Mouse (Mus musculus) CH12.LX (cell line): ENCODE measurements at regions not wholly inside any gene's neighbourhood (a gene's known extent, or its start where the extent isn't known, plus 50 kb on each side); places are given as distances from the start of the nearest gene placed in this dataset.

ENCODE experiments used
- DNase-seq: peaks from one replicate; pipeline ENCODE4 v3.0.0-alpha.2; 2013; ENCODE audit errors: extremely low read depth
- H3K27ac ChIP-seq: 2 replicates; pipeline ENCODE4 v1.5.1; 2012; ENCODE audit warnings: low read depth, mild to moderate bottlenecking, control low read depth, moderate library complexity; ENCODE audit not compliant: insufficient read depth
- H3K27me3 ChIP-seq: replicated peaks from 2 replicates; pipeline ENCODE3; 2012; ENCODE audit warnings: inconsistent platforms
- H3K36me3 ChIP-seq, 2 experiments: replicated peaks in 1 of 2; 2 replicates each; pipeline versions ENCODE3 to v1.6.1; 2012; ENCODE audit warnings: inconsistent platforms in 1 of 2, low read length in 1 of 2, mild to moderate bottlenecking in 1 of 2, mixed read lengths in 1 of 2, moderate library complexity in 1 of 2; ENCODE audit not compliant: control insufficient read depth in 1 of 2, insufficient read depth in 1 of 2
- H3K4me1 ChIP-seq, 2 experiments: 2 replicates each; pipeline ENCODE4 v1.6.1; 2012; ENCODE audit warnings: inconsistent platforms in 1 of 2, moderate library complexity in 1 of 2; ENCODE audit not compliant: insufficient read depth in 2 of 2, control insufficient read depth in 1 of 2
- H3K4me2 ChIP-seq: 2 replicates; pipeline ENCODE4 v1.6.1; 2012; ENCODE audit warnings: low read depth, mild to moderate bottlenecking, control low read depth; ENCODE audit not compliant: poor library complexity, insufficient read depth, severe bottlenecking
- H3K4me3 ChIP-seq, 3 experiments: fragments of 150-350 bp in 1 of 3; sonication (generic) in 1 of 3; replicated peaks in 1 of 3; 2 replicates each; pipeline versions ENCODE3 to v1.5.1; 2011 to 2012; ENCODE audit warnings: low read depth in 2 of 3, low read length in 2 of 3, mild to moderate bottlenecking in 2 of 3, moderate library complexity in 2 of 3, control low read depth in 1 of 3, improper control_type of control experiment in 1 of 3, inconsistent platforms in 1 of 3, mixed read lengths in 1 of 3; ENCODE audit not compliant: poor library complexity in 1 of 3
- H3K79me2 ChIP-seq: replicated peaks from 2 replicates; pipeline ENCODE4 v1.6.1; 2012; ENCODE audit warnings: mild to moderate bottlenecking, moderate library complexity; ENCODE audit not compliant: control insufficient read depth, poor library complexity, insufficient read depth, severe bottlenecking; ENCODE audit errors: extremely low read depth
- H3K9ac ChIP-seq: 2 replicates; pipeline ENCODE4 v1.6.1; 2012; ENCODE audit warnings: low read depth, mild to moderate bottlenecking, control low read depth, moderate library complexity; ENCODE audit not compliant: insufficient read depth
- H3K9me3 ChIP-seq: replicated peaks from 2 replicates; pipeline ENCODE3; 2012; ENCODE audit warnings: low read length, inconsistent platforms, mixed read lengths
- CTCF ChIP-seq, 2 experiments: IDR thresholded peaks in 1 of 2; conservative IDR thresholded peaks in 1 of 2; 2 replicates each; pipeline ENCODE4 v1.5.1; 2011 to 2012; ENCODE audit warnings: low read depth in 2 of 2, low read length in 2 of 2, improper control_type of control experiment in 1 of 2, inconsistent platforms in 1 of 2, mild to moderate bottlenecking in 1 of 2, moderate library complexity in 1 of 2
- E2F4 ChIP-seq: IDR thresholded peaks from 2 replicates; pipeline ENCODE4 v1.6.1; 2011; ENCODE audit warnings: low read depth, low read length, improper control_type of control experiment; ENCODE audit not compliant: insufficient replicate concordance
- ELF1 ChIP-seq: IDR thresholded peaks from 2 replicates; pipeline ENCODE4 v1.6.1; 2014; ENCODE audit warnings: low read depth, mild to moderate bottlenecking, inconsistent platforms, low read length, improper control_type of control experiment
- EP300 ChIP-seq: IDR thresholded peaks from 2 replicates; pipeline ENCODE4 v1.6.1; 2011; ENCODE audit warnings: low read length, improper control_type of control experiment
- JUN ChIP-seq: IDR thresholded peaks from 2 replicates; pipeline ENCODE4 v1.6.1; 2011; ENCODE audit warnings: low read depth, mild to moderate bottlenecking, low read length, improper control_type of control experiment, moderate library complexity; ENCODE audit not compliant: insufficient read depth
- JUND ChIP-seq: conservative IDR thresholded peaks from 2 replicates; pipeline ENCODE4 v1.6.1; 2011; ENCODE audit warnings: low read depth, low read length, improper control_type of control experiment
- MAX ChIP-seq: IDR thresholded peaks from 2 replicates; pipeline ENCODE4 v1.6.1; 2011; ENCODE audit warnings: low read length, improper control_type of control experiment
- MAZ ChIP-seq: IDR thresholded peaks from 2 replicates; pipeline ENCODE4 v1.6.1; 2012; ENCODE audit warnings: low read depth, mild to moderate bottlenecking, inconsistent platforms, low read length, improper control_type of control experiment, moderate library complexity
- MXI1 ChIP-seq: IDR thresholded peaks from 2 replicates; pipeline ENCODE4 v1.6.1; 2011; ENCODE audit warnings: mild to moderate bottlenecking, low read depth, low read length, improper control_type of control experiment
- MYC ChIP-seq: IDR thresholded peaks from 2 replicates; pipeline ENCODE4 v1.6.1; 2011; ENCODE audit warnings: low read depth, mild to moderate bottlenecking, improper control_type of control experiment, low read length
- NRF1 ChIP-seq: IDR thresholded peaks from 2 replicates; pipeline ENCODE4 v1.6.1; 2014; ENCODE audit warnings: low read depth, mild to moderate bottlenecking, inconsistent platforms, low read length, improper control_type of control experiment, moderate library complexity
- POLR2AphosphoS2 ChIP-seq: IDR thresholded peaks from 2 replicates; pipeline ENCODE4 v1.6.1; 2011; ENCODE audit warnings: low read depth, low read length, improper control_type of control experiment
- SIN3A ChIP-seq: IDR thresholded peaks from 2 replicates; pipeline ENCODE4 v1.6.1; 2012; ENCODE audit warnings: low read length, improper control_type of control experiment, inconsistent platforms
- SMC3 ChIP-seq: IDR thresholded peaks from 2 replicates; pipeline ENCODE4 v1.6.1; 2011; ENCODE audit warnings: low read depth, low read length, improper control_type of control experiment
- TBP ChIP-seq: conservative IDR thresholded peaks from 2 replicates; pipeline ENCODE4 v1.6.1; 2011; ENCODE audit warnings: low read depth, low read length, improper control_type of control experiment
- UBTF ChIP-seq: IDR thresholded peaks from 2 replicates; pipeline ENCODE4 v1.6.1; 2012; ENCODE audit warnings: low read depth, mild to moderate bottlenecking, inconsistent platforms, low read length, improper control_type of control experiment, moderate library complexity
- USF2 ChIP-seq: conservative IDR thresholded peaks from 2 replicates; pipeline ENCODE4 v1.6.1; 2011; ENCODE audit warnings: low read depth, low read length, improper control_type of control experiment
- ZC3H11A ChIP-seq: IDR thresholded peaks from 2 replicates; pipeline ENCODE4 v1.6.1; 2012; ENCODE audit warnings: low read depth, mild to moderate bottlenecking, inconsistent platforms, low read length, improper control_type of control experiment
- ZKSCAN1 ChIP-seq: IDR thresholded peaks from 2 replicates; pipeline ENCODE4 v1.6.1; 2012; ENCODE audit warnings: low read depth, inconsistent platforms, low read length, improper control_type of control experiment, borderline replicate concordance
- ZMIZ1 ChIP-seq: IDR thresholded peaks from 2 replicates; pipeline ENCODE4 v1.6.1; 2012; ENCODE audit warnings: low read depth, mild to moderate bottlenecking, inconsistent platforms, low read length, improper control_type of control experiment
- dilution Hi-C: fragments of 300-500 bp; cut with MboI; formaldehyde crosslinking; loops from 2 replicates; pipeline ENCODE4 v1.14.3; 2020; ENCODE audit warnings: low sequenced_read_pairs; ENCODE audit not compliant: extremely low pct_unique_long_range_greater_than_20kb, extremely low pct_ligation_motif_present
- in situ Hi-C: fragments of 300-500 bp; cut with MboI; formaldehyde crosslinking; loops from 3 replicates; pipeline ENCODE4 v1.14.3; 2019; ENCODE audit warnings: low sequenced_read_pairs, low pct_ligation_motif_present, low pct_unique_long_range_greater_than_20kb, mixed read lengths

GRCm38 (mm10) chr13:59317458-59318005 lies 267.5 kb downstream of the Agtpbp1 start:
- H3K36me3 ChIP-seq, result no peaks in the 10 kb centered on the region
- in situ Hi-C loops (no loop called here), dilution Hi-C loops (no loop called here)
- H3K9ac ChIP-seq, result no peak overlapping the region
- no peak for TF ChIP-seq ZKSCAN1
- TF ChIP-seq NRF1, result no peak
- no peak for TF ChIP-seq MYC
- TF ChIP-seq TBP, result no peak
- no peak for TF ChIP-seq JUND
- TF ChIP-seq ZMIZ1, result no peak
- TF ChIP-seq MAX, result no peak
- no peak for TF ChIP-seq SIN3A
- TF ChIP-seq POLR2AphosphoS2, result no peak
- TF ChIP-seq ZC3H11A, result no peak
- TF ChIP-seq E2F4, result no peak
- TF ChIP-seq JUN, result no peak
- no peak for TF ChIP-seq SMC3
- no peak for TF ChIP-seq MXI1
- no peak for TF ChIP-seq MAZ
- TF ChIP-seq, all 38 proteins: peak for 0
- H3K4me3 ChIP-seq, result no peak overlapping the region
- H3K4me1 ChIP-seq, result no peaks in the 10 kb centered on the region
- H3K9me3 ChIP-seq, result peaks cover 75% of the 10 kb centered on the region
- no peaks in the 10 kb centered on the region for H3K27me3 ChIP-seq
- no peak overlapping the region for H3K27ac ChIP-seq
- no peak overlapping the region for H3K4me2 ChIP-seq
- no peaks in the 10 kb centered on the region for H3K79me2 ChIP-seq
- DNase-seq, result no peak

- Histone ChIP-seq H3K9me3 (peaks cover 70% of the 10 kb centered on the region), H3K27ac (no peak overlapping the region), H3K9ac (no peak overlapping the region)
- TF ChIP-seq TBP (no peak), ELF1 (no peak), USF2 (no peak), UBTF (no peak), EP300 (no peak), MAX (no peak), CTCF (conservative IDR thresholded peaks at IDR 0.05 in 1 of 2, IDR thresholded peaks at IDR 0.05 in 1 of 2; ENCODE audit: low read depth in 2 of 2, low read length in 2 of 2) (no peak), MXI1 (no peak), SMC3 (no peak)
- TF ChIP-seq, all 38 proteins: peak for 0
- no peaks in the 10 kb centered on the region for H3K36me3 ChIP-seq
- dilution Hi-C loops (no loop called here), in situ Hi-C loops (no loop called here)
- no peak for DNase-seq
- no peak overlapping the region for H3K4me2 ChIP-seq
- H3K27me3 ChIP-seq, result no peaks in the 10 kb centered on the region
- H3K79me2 ChIP-seq, result no peaks in the 10 kb centered on the region
- H3K4me1 ChIP-seq, result no peaks in the 10 kb centered on the region
- no peak overlapping the region for H3K4me3 ChIP-seq
These were observed 269.2 kb downstream of the Agtpbp1 start for GRCm38 (mm10) chr13:59315811-59316210.
